Mouse (Mus musculus) liver, postnatal 0 days (tissue): ENCODE results near the gene Tmem26. TPM values are rescaled to one million over a fixed set of nuclear protein-coding genes. Genes with fewer than 3 reads are reported as not detected.

ENCODE experiments used
- ATAC-seq: fragments of 200-750 bp; cut with Nextera tagmentation; 2 replicates; pipeline ENCODE4 v1.8.0; 2017; ENCODE audit warnings: mild to moderate bottlenecking, moderate library complexity
- DNase-seq: peaks from one replicate; pipeline ENCODE4 v3.0.0-alpha.2; 2016
- H3K27ac ChIP-seq: fragments of 300-500 bp; sonication (generic); 2 replicates; pipeline ENCODE4 v1.5.1; 2014; ENCODE audit warnings: antibody characterized with exemption, moderate library complexity, mild to moderate bottlenecking, low read depth
- H3K27me3 ChIP-seq: fragments of 300-500 bp; sonication (generic); 2 replicates; pipeline ENCODE4 v1.6.1; 2014; ENCODE audit warnings: low read length, control low read depth, mixed read lengths; ENCODE audit not compliant: insufficient read depth
- H3K36me3 ChIP-seq: fragments of 300-500 bp; sonication (generic); replicated peaks from 2 replicates; pipeline ENCODE4 v1.6.1; 2014; ENCODE audit warnings: mild to moderate bottlenecking, control low read depth, low read length, moderate library complexity, mixed read lengths; ENCODE audit not compliant: insufficient read depth
- H3K4me1 ChIP-seq: fragments of 300-500 bp; sonication (generic); 2 replicates; pipeline ENCODE4 v1.6.1; 2014; ENCODE audit warnings: antibody characterized with exemption, mild to moderate bottlenecking, control low read depth; ENCODE audit not compliant: insufficient read depth
- H3K4me2 ChIP-seq: fragments of 300-500 bp; sonication (generic); 2 replicates; pipeline ENCODE4 v1.6.1; 2014; ENCODE audit warnings: low read depth, mild to moderate bottlenecking, low read length, moderate library complexity, mixed read lengths
- H3K4me3 ChIP-seq: fragments of 300-500 bp; sonication (generic); 2 replicates; pipeline ENCODE4 v1.5.1; 2014; ENCODE audit warnings: low read depth, low read length
- H3K9ac ChIP-seq: fragments of 300-500 bp; sonication (generic); replicated peaks from 2 replicates; pipeline ENCODE4 v1.6.1; 2014; ENCODE audit warnings: mild to moderate bottlenecking, moderate library complexity
- H3K9me3 ChIP-seq: fragments of 300-500 bp; sonication (generic); 2 replicates; pipeline ENCODE4 v1.6.1; 2016; ENCODE audit warnings: mild to moderate bottlenecking, control low read depth, low read length, mixed read lengths
- CTCF ChIP-seq: sonication (generic); IDR thresholded peaks from 2 replicates; pipeline ENCODE4 v1.5.1; 2016; ENCODE audit warnings: antibody characterized with exemption, low read depth
- EP300 ChIP-seq: IDR thresholded peaks from 2 replicates; pipeline ENCODE4 v1.6.1; 2016; ENCODE audit warnings: antibody characterized with exemption, low read depth, mild to moderate bottlenecking
- WGBS: fragments of 180-500 bp; shearing (Covaris S2); extraction: QIAGEN DNeasy Blood & Tissue Kit; methylation state at CpG from one replicate; pipeline ENCODE4 v1.1.7; 2014; ENCODE audit not compliant: insufficient replicate concordance; 5-methylcytosine and 5-hydroxymethylcytosine counted together
- polyA plus RNA-seq: library from polyadenylated mRNA; unstranded; fragments of >200 nt; fragmentation: Nextera tagmentation; extraction: Ambion mirVana; gene quantifications from 2 replicates; pipeline ENCODE4 v1.2.1, GENCODE M21; 2015

Tmem26 gene
- polyA plus RNA-seq, result 1.7 TPM in 2 replicates

- peaks cover 13% of the 10 kb centered on the region for H3K4me1 ChIP-seq
- peak; percentile 17 for DNase-seq
- H3K4me2 ChIP-seq, result peak within 1 kb of the TSS; percentile 70
- peak within 1 kb of the TSS; percentile 22 for H3K9ac ChIP-seq
- H3K36me3 ChIP-seq, result no peaks in the 10 kb centered on the region
- ATAC-seq, result peak; percentile 23; the same call in 1 of the 2 replicates
- no peaks in the 10 kb centered on the region for H3K9me3 ChIP-seq
- no peak within 1 kb of the TSS for H3K27ac ChIP-seq
- H3K27me3 ChIP-seq, result peaks cover 10% of the 10 kb centered on the region; the same call in 1 of the 2 replicates
- WGBS, result 2% methylated on average over 32 of the region's 32 CpGs
- TF ChIP-seq EP300 (no peak), CTCF (no peak)
- H3K4me3 ChIP-seq, result peak within 1 kb of the TSS; percentile 36
Observed at GRCm38 (mm10) chr10:68723568-68724360, at the start of gene Tmem26. Gene Tmem26, plus strand, starts transcription at chr10:68723646.

- no peak for TF ChIP-seq EP300
- TF ChIP-seq CTCF, result peak; percentile 26
- H3K27ac ChIP-seq, result no peak overlapping the region
- ATAC-seq (no peak), DNase-seq (no peak)
- H3K4me3 ChIP-seq, result no peak overlapping the region
- no peak overlapping the region for H3K9ac ChIP-seq
- no peaks in the 10 kb centered on the region for H3K36me3 ChIP-seq
- no peaks in the 10 kb centered on the region for H3K4me1 ChIP-seq
- WGBS, result 76% methylated on average over 4 of the region's 4 CpGs
- no peaks in the 10 kb centered on the region for H3K9me3 ChIP-seq
- no peak overlapping the region for H3K4me2 ChIP-seq
- no peaks in the 10 kb centered on the region for H3K27me3 ChIP-seq
Observed at GRCm38 (mm10) chr10:68678678-68679077, 44.8 kb upstream of the Tmem26 start.

GRCm38 (mm10) chr10:68681233-68681632, 42.2 kb upstream of the Tmem26 start:
- no peaks in the 10 kb centered on the region for H3K4me1 ChIP-seq
- H3K4me2 ChIP-seq, result no peak overlapping the region
- no peak overlapping the region for H3K9ac ChIP-seq
- H3K9me3 ChIP-seq, result no peaks in the 10 kb centered on the region
- H3K36me3 ChIP-seq, result no peaks in the 10 kb centered on the region
- ATAC-seq (no peak), DNase-seq (no peak)
- TF ChIP-seq CTCF, result no peak
- no peak for TF ChIP-seq EP300
- H3K4me3 ChIP-seq, result no peak overlapping the region
- H3K27ac ChIP-seq, result no peak overlapping the region
- H3K27me3 ChIP-seq, result no peaks in the 10 kb centered on the region
- 50% methylated on average over 4 of the region's 4 CpGs for WGBS

GRCm38 (mm10) chr10:68685510-68685909, 37.9 kb upstream of the Tmem26 start:
- TF ChIP-seq EP300 (no peak), CTCF (no peak)
- H3K4me3 ChIP-seq, result no peak overlapping the region
- no peaks in the 10 kb centered on the region for H3K4me1 ChIP-seq
- no peak overlapping the region for H3K9ac ChIP-seq
- no peaks in the 10 kb centered on the region for H3K9me3 ChIP-seq
- no peak overlapping the region for H3K27ac ChIP-seq
- DNase-seq, result no peak
- no peaks in the 10 kb centered on the region for H3K27me3 ChIP-seq
- no peaks in the 10 kb centered on the region for H3K36me3 ChIP-seq
- H3K4me2 ChIP-seq, result no peak overlapping the region
- no peak for ATAC-seq

DNA sequence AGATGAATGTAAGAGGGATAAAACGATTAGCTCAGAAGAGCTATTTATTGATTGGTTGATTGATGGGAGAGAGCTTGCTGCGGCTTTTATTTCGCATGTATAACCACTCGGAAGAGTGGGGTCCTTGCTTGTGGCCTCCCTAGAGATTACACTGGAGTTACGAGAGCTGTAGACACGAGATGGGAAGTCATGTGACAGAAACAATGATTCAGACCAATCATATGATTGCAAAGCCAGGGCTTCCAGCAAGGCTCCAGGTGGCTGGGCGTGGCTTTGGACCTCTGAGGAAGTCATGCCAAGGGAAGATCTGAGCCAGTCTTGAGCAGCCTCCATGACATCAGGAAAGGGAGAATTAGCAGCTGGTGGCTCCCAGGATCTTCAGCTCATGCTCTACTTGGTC, 32.3 kb upstream of the Tmem26 start:
- Histone ChIP-seq H3K4me3 (no peak overlapping the region), H3K9me3 (no peaks in the 10 kb centered on the region), H3K4me2 (no peak overlapping the region), H3K27me3 (no peaks in the 10 kb centered on the region), H3K4me1 (no peaks in the 10 kb centered on the region), H3K9ac (no peak overlapping the region), H3K36me3 (no peaks in the 10 kb centered on the region), H3K27ac (no peak overlapping the region)
- ATAC-seq (no peak), DNase-seq (no peak)
- 75% methylated on average over 7 of the region's 7 CpGs for whole genome bisulfite sequencing
- TF ChIP-seq EP300 (no peak), CTCF (no peak)

DNA sequence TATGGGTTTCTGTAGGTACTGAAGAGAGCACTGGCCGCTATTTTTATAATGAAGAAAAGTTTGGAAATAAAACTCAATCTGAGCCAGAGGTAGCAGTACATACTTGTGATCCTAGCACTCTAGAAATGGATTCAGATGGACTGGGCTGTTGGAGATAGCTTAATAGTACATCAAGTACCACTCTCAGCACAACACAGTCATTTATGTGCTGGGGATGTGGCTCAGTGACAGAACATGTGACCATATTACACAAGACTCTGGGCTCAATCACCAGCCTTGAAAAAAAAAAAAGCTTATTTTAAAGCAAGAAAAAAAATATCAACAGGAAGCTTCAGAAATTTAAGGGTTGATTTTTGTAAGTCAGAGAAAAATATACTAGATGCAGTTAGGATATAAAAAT, 31.0 kb upstream of the Tmem26 start:
- H3K9me3 ChIP-seq, result no peaks in the 10 kb centered on the region
- TF ChIP-seq EP300, result peak; percentile 27; the same call in 1 of the 2 replicates
- TF ChIP-seq CTCF, result no peak
- H3K9ac ChIP-seq, result no peak overlapping the region
- H3K27me3 ChIP-seq, result no peaks in the 10 kb centered on the region
- no peak overlapping the region for H3K27ac ChIP-seq
- no peak overlapping the region for H3K4me2 ChIP-seq
- whole genome bisulfite sequencing, result 76% methylated on average over 1 of the region's 1 CpGs
- no peaks in the 10 kb centered on the region for H3K4me1 ChIP-seq
- no peak for DNase-seq
- no peak overlapping the region for H3K4me3 ChIP-seq
- H3K36me3 ChIP-seq, result no peaks in the 10 kb centered on the region
- peak; percentile 80 for ATAC-seq
